Mouse (Mus musculus): Measurements from ENCODE around the gene Smurf2.

The Smurf2 gene

DNA sequence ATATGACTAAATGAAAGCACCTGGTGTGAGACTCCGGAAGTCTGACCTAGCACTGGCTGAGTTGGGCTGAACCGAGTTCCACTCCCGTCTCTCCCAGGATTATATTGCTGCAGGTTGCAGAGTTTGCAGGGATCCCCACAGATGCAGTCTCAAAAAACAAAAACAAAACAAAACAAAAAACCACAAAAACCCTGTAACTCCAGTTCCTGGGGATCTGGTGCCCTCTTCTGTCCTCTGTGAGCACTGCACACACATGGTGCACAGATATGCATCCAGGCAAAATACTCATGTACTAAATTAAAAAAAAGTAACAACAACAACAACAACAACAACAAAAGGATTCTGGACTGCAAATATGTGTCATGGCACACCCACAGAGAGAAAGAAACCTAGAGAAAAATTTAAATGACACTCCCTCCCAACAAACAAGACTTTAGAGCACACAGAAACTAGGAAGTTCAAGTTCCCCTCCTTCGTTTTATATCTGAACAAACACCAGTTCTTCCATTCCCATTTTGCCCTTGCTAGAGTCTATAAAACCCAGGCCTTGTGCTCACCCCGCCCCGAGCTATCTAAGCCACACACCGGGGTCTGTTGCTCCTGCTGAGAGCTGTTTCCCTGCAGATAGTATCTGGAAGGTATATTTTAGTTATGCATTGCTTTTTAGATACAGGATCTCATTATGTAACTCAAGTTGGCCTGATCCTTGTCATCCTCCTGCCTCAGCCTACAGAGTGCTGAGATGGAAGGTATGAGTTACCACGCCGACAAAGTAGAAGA is 150.1 kb downstream of the Smurf2 start:
- DNase-seq: no peak

Measured in embryo, embryonic 11 days (tissue).